Mouse (Mus musculus) lung, embryonic 15.5 days (tissue): Measurements from ENCODE around the gene Cd244a. TPM values are rescaled to one million over a fixed set of nuclear protein-coding genes. Genes with fewer than 3 reads are reported as not detected.

Experiments used
- ATAC-seq: fragments of 200-750 bp; cut with Nextera tagmentation; 2 replicates; pipeline ENCODE4 v1.8.0; 2017; ENCODE audit warnings: moderate number of reproducible peaks, borderline replicate concordance; ENCODE audit not compliant: low FRiP score, low TSS enrichment; ENCODE audit errors: extremely low read depth
- H3K27ac ChIP-seq: fragments of 300-500 bp; sonication (generic); 2 replicates; pipeline ENCODE4 v1.5.1; 2015; ENCODE audit warnings: moderate library complexity, mild to moderate bottlenecking, inconsistent platforms
- H3K27me3 ChIP-seq: fragments of 300-500 bp; sonication (generic); 2 replicates; pipeline ENCODE4 v1.6.1; 2015; ENCODE audit warnings: inconsistent platforms
- H3K36me3 ChIP-seq: fragments of 300-500 bp; sonication (generic); 2 replicates; pipeline ENCODE4 v1.6.1; 2015; ENCODE audit warnings: inconsistent platforms
- H3K4me1 ChIP-seq: fragments of 300-500 bp; sonication (generic); 2 replicates; pipeline ENCODE4 v1.6.1; 2015; ENCODE audit warnings: inconsistent platforms
- H3K4me2 ChIP-seq: fragments of 300-500 bp; sonication (generic); 2 replicates; pipeline ENCODE4 v1.6.1; 2015; ENCODE audit warnings: inconsistent platforms, mild to moderate bottlenecking, moderate library complexity
- H3K4me3 ChIP-seq: fragments of 300-500 bp; sonication (generic); 2 replicates; pipeline ENCODE4 v1.5.1; 2015; ENCODE audit warnings: mild to moderate bottlenecking, inconsistent platforms
- H3K9ac ChIP-seq: fragments of 300-500 bp; sonication (generic); 2 replicates; pipeline ENCODE4 v1.6.1; 2015; ENCODE audit warnings: inconsistent platforms
- H3K9me3 ChIP-seq: fragments of 300-500 bp; sonication (generic); 2 replicates; pipeline ENCODE4 v1.6.1; 2016; ENCODE audit warnings: inconsistent platforms
- WGBS: fragments of 180-500 bp; shearing (Covaris S2); methylation state at CpG from one replicate; pipeline ENCODE4 v1.1.7; 2015; 5-methylcytosine and 5-hydroxymethylcytosine counted together
- polyA plus RNA-seq: library from polyadenylated mRNA; unstranded; fragments of >200 nt; fragmentation: Nextera tagmentation; extraction: Ambion mirVana; gene quantifications from 2 replicates; pipeline ENCODE4 v1.2.1, GENCODE M21; 2015

Gene Cd244a
- polyA plus RNA-seq, 1 experiment from 2014 or later: 0.57 TPM

GRCm38 (mm10) chr1:171553359-171554341 is 5.3 kb upstream of the Cd244a start:
- Histone ChIP-seq H3K27me3 (no peaks in the 10 kb centered on the region), H3K36me3 (no peaks in the 10 kb centered on the region), H3K4me2 (no peak overlapping the region), H3K4me3 (no peak overlapping the region), H3K4me1 (peaks cover 5% of the 10 kb centered on the region; the same call in 1 of the 2 replicates), H3K9me3 (no peaks in the 10 kb centered on the region), H3K27ac (0 out of 2 replicates have a peak overlapping the region, but pooled peaks have one; percentile 15), H3K9ac (no peak overlapping the region)
- WGBS: 67% methylated on average over 11 of the region's 11 CpGs
- peak; percentile 46; the same call in 1 of the 2 replicates for ATAC-seq

DNA sequence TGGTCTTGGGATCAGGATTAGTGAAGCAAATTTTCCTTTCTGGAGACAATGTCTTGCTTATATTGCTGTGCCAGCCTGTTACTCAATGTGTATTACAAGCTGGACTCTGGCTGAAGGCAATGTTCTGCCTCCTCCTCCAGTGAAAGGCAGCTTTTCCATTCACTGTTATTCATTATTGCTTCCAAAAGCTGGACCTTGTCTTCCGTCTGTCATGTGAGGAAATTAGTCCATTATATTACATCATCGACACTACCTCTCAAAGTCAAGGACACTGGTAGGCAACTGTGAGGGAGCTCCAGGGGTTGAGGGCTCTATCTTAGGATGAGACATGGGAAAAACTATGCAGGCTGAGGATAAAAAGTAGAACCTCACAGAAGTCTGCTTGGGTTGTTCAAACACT is 2.6 kb upstream of the Cd244a start:
- H3K4me3 ChIP-seq: no peak overlapping the region
- no peak overlapping the region for H3K27ac ChIP-seq
- ATAC-seq: no peak
- peaks cover 5% of the 10 kb centered on the region; the same call in 1 of the 2 replicates for H3K4me1 ChIP-seq
- no peaks in the 10 kb centered on the region for H3K27me3 ChIP-seq
- no peak overlapping the region for H3K4me2 ChIP-seq
- H3K36me3 ChIP-seq: no peaks in the 10 kb centered on the region
- 76% methylated on average over 2 of the region's 2 CpGs for WGBS
- H3K9me3 ChIP-seq: no peaks in the 10 kb centered on the region
- no peak overlapping the region for H3K9ac ChIP-seq

GRCm38 (mm10) chr1:171558407-171558806 is 586 bp upstream of the Cd244a start:
- no peak for ATAC-seq
- Histone ChIP-seq H3K27me3 (no peaks in the 10 kb centered on the region), H3K9ac (no peak overlapping the region), H3K9me3 (no peaks in the 10 kb centered on the region), H3K4me2 (no peak overlapping the region), H3K4me1 (peaks cover 4% of the 10 kb centered on the region; the same call in 1 of the 2 replicates), H3K27ac (no peak overlapping the region), H3K36me3 (no peaks in the 10 kb centered on the region), H3K4me3 (no peak overlapping the region)
- 62% methylated on average over 6 of the region's 6 CpGs for WGBS

DNA sequence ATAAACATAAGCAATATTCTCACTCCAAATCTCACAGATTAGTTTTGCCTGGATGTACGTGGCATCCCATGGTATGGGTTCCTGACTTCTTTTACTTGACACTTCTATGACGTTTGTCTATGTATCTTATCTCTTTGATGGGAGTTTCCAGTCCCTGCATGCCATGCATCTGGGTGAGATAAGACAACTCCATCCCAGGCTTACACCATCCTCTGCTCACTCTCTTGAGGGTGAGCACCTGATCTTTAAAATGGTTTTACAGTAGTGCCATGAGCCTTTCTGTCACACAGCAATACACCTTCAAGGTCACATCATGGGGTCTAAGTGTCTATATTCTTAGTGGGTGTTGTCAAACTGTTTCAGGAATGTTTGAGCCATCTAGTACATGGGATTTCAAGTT is 1.3 kb downstream of the Cd244a start:
- no peak for ATAC-seq
- H3K27ac ChIP-seq: no peak overlapping the region
- H3K36me3 ChIP-seq: no peaks in the 10 kb centered on the region
- no peak overlapping the region for H3K9ac ChIP-seq
- no peaks in the 10 kb centered on the region for H3K27me3 ChIP-seq
- H3K4me3 ChIP-seq: no peak overlapping the region
- WGBS: 38% methylated on average over 2 of the region's 2 CpGs
- H3K4me2 ChIP-seq: no peak overlapping the region
- H3K4me1 ChIP-seq: no peaks in the 10 kb centered on the region
- no peaks in the 10 kb centered on the region for H3K9me3 ChIP-seq

GRCm38 (mm10) chr1:171561200-171561599 is 2.2 kb downstream of the Cd244a start:
- Histone ChIP-seq H3K27me3 (no peaks in the 10 kb centered on the region), H3K36me3 (no peaks in the 10 kb centered on the region), H3K4me3 (no peak overlapping the region), H3K27ac (no peak overlapping the region), H3K9me3 (no peaks in the 10 kb centered on the region), H3K4me1 (no peaks in the 10 kb centered on the region), H3K4me2 (no peak overlapping the region), H3K9ac (no peak overlapping the region)
- no peak for ATAC-seq
- WGBS: 84% methylated on average over 1 of the region's 1 CpGs

DNA sequence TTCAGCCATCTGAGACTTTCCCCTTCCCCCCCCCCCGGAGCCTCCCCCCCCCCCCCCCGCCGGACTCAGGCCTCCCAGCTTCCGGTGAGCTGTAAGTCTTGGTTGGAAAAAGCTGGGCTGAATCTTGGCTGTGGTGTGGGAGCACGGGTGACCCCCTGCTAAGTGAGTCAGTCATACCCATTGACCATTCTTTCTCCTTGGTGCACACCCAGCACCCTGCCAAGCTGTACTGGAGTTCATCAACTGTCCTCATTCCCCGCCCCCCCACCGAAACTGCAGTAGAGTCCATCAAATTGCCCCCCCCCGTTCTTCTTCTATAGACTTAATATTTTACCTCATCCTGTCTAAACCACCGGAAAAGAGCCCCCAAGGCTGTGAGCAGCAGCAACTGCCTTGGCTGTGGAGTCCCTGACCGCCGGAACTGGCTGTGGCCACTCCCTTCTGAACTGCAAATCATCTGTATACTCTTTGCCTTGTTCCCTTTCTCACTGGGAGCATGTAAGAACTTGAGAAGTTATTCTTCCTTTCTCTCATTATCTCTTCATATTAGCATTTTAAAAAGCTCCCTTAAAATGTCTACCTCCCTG is 2.7 kb downstream of the Cd244a start:
- no peak for ATAC-seq
- 67% methylated on average over 7 of the region's 11 CpGs for WGBS
- no peaks in the 10 kb centered on the region for H3K36me3 ChIP-seq

DNA sequence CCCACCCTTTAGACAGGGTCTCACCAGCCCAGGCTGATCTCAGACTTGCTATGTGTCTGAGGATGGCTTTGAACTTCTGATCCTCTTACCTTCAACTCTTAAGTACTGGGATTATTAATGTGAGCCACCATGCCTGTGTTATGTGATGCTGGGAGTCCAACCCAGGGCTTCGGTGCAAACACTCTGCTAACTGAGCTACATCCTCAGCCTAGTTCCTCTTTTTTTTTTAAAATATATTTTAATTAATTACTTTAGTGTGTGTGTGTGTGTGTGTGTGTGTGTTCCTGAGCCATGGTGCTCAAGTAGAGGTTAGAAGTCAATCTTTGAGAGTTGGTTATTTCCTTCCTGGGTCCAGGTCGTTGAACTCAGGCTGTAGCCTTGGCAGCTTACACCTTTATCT is 4.0 kb downstream of the Cd244a start:
- no peak overlapping the region for H3K4me2 ChIP-seq
- ATAC-seq: no peak
- WGBS: 61% methylated on average over 2 of the region's 2 CpGs

More for the DNA sequence above, 2.7 kb downstream of the Cd244a start:
- Histone ChIP-seq H3K9ac (no peak overlapping the region), H3K27ac (no peak overlapping the region), H3K4me3 (no peak overlapping the region), H3K4me1 (no peaks in the 10 kb centered on the region), H3K4me2 (no peak overlapping the region), H3K9me3 (no peaks in the 10 kb centered on the region), H3K27me3 (no peaks in the 10 kb centered on the region)

GRCm38 (mm10) chr1:171564247-171564646 is 5.3 kb downstream of the Cd244a start:
- H3K9me3 ChIP-seq: no peaks in the 10 kb centered on the region
- 0 out of 2 replicates have a peak, but pooled peaks have one; percentile 46 for ATAC-seq
- no peak overlapping the region for H3K9ac ChIP-seq
- no peak overlapping the region for H3K4me2 ChIP-seq
- H3K4me3 ChIP-seq: no peak overlapping the region
- no peaks in the 10 kb centered on the region for H3K27me3 ChIP-seq
- WGBS: 60% methylated on average over 3 of the region's 3 CpGs
- H3K27ac ChIP-seq: no peak overlapping the region
- H3K4me1 ChIP-seq: no peaks in the 10 kb centered on the region
- no peaks in the 10 kb centered on the region for H3K36me3 ChIP-seq

More for the DNA sequence above, 4.0 kb downstream of the Cd244a start:
- H3K9me3 ChIP-seq: no peaks in the 10 kb centered on the region
- no peaks in the 10 kb centered on the region for H3K36me3 ChIP-seq
- H3K4me3 ChIP-seq: no peak overlapping the region
- no peak overlapping the region for H3K27ac ChIP-seq
- H3K4me1 ChIP-seq: no peaks in the 10 kb centered on the region
- no peaks in the 10 kb centered on the region for H3K27me3 ChIP-seq
- no peak overlapping the region for H3K9ac ChIP-seq

GRCm38 (mm10) chr1:171565888-171566287 is 6.9 kb downstream of the Cd244a start:
- Histone ChIP-seq H3K36me3 (no peaks in the 10 kb centered on the region), H3K4me3 (no peak overlapping the region), H3K4me1 (no peaks in the 10 kb centered on the region), H3K9ac (no peak overlapping the region), H3K27ac (no peak overlapping the region), H3K27me3 (no peaks in the 10 kb centered on the region; the same call in 1 of the 2 replicates), H3K4me2 (no peak overlapping the region), H3K9me3 (no peaks in the 10 kb centered on the region)
- ATAC-seq: no peak
- WGBS: 37% methylated on average over 4 of the region's 4 CpGs

DNA sequence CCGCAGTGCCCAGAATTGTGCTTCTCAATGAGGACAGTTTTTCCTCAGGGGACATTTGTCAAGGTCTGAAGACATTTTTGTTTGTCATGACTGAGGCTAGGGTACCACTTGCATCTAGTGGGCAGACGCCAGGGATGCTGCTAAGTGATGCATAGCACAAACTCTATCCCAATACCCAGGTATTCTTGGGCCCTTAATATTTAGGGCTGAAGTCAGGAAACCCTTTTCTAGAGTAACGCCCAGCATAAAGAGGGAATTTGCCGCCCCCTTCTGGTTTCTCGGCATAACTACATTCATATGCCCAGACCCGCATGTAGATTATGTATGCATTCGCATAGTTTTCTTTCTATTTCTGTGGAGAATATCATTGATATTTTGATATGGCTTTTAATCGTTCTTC is 7.8 kb downstream of the Cd244a start:
- no peaks in the 10 kb centered on the region for H3K4me1 ChIP-seq
- H3K4me3 ChIP-seq: no peak overlapping the region
- H3K27ac ChIP-seq: no peak overlapping the region
- no peak overlapping the region for H3K9ac ChIP-seq
- ATAC-seq: no peak
- 19% methylated on average over 8 of the region's 8 CpGs for WGBS
- H3K9me3 ChIP-seq: no peaks in the 10 kb centered on the region
- H3K36me3 ChIP-seq: no peaks in the 10 kb centered on the region
- no peak overlapping the region for H3K4me2 ChIP-seq
- H3K27me3 ChIP-seq: no peaks in the 10 kb centered on the region; the same call in 1 of the 2 replicates

DNA sequence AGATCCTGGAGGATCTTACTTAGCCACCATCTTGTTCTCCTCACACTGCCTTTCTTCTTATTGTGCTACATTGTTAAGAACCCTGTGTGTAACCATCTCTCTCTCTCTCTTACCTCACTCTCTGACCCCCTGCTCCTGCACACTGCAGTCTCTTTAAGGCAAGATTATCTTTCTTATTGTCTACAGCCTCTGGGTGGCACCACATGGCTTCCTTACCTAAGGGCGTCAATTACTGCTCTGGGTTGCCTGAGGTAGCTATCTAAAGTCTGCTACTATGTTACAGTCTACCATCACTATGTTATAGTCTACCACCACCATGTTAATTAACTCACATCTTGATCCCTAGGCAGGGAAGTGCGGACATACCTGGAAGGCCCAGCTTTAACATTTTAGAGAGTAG is 9.4 kb downstream of the Cd244a start:
- H3K27ac ChIP-seq: no peak overlapping the region
- H3K4me1 ChIP-seq: no peaks in the 10 kb centered on the region
- H3K36me3 ChIP-seq: no peaks in the 10 kb centered on the region
- no peak overlapping the region for H3K4me3 ChIP-seq
- no peak overlapping the region for H3K9ac ChIP-seq
- H3K4me2 ChIP-seq: no peak overlapping the region
- no peaks in the 10 kb centered on the region; the same call in 1 of the 2 replicates for H3K27me3 ChIP-seq
- ATAC-seq: no peak
- 63% methylated on average over 2 of the region's 2 CpGs for WGBS
- H3K9me3 ChIP-seq: no peaks in the 10 kb centered on the region

- H3K36me3 ChIP-seq: no peaks in the 10 kb centered on the region
- no peaks in the 10 kb centered on the region for H3K4me1 ChIP-seq
- no peaks in the 10 kb centered on the region for H3K9me3 ChIP-seq
- H3K27me3 ChIP-seq: no peaks in the 10 kb centered on the region
- ATAC-seq: no peak
- H3K9ac ChIP-seq: no peak overlapping the region
- H3K4me3 ChIP-seq: no peak overlapping the region
- no peak overlapping the region for H3K4me2 ChIP-seq
- no peak overlapping the region for H3K27ac ChIP-seq
- WGBS: 78% methylated on average over 7 of the region's 7 CpGs
Observed at GRCm38 (mm10) chr1:171577168-171577567, 18.2 kb downstream of the Cd244a start.
